Mouse (Mus musculus): ENCODE measurements around the gene Il7r.

- TF ChIP-seq USF1 (IDR thresholded peaks at IDR 0.05; ENCODE audit: low read depth, low read length) (no peak), ZKSCAN1 (IDR thresholded peaks at IDR 0.05; ENCODE audit: low read depth, low read length) (no peak)
Measured at GRCm38 (mm10) chr15:9523059-9523458, 6.9 kb downstream of the Il7r start.
